Mouse (Mus musculus) myocyte (in vitro differentiated cells): Measurements from ENCODE around the gene Stat6. TPM values are rescaled to one million over a fixed set of nuclear protein-coding genes. Genes with fewer than 3 reads are reported as not detected.
A peak's percentile ranks its signal among the peaks of the same experiment; 100 is the strongest.

Experiments used
- H3K27me3 ChIP-seq: one replicate; pipeline ENCODE4 v1.6.1; 2011; ENCODE audit not compliant: control insufficient read depth, insufficient read depth, insufficient read length
- H3K36me3 ChIP-seq: one replicate; pipeline ENCODE4 v1.6.1; 2011; ENCODE audit not compliant: control insufficient read depth, insufficient read depth
- H3K4me2 ChIP-seq: one replicate; pipeline ENCODE4 v1.6.1; 2011; ENCODE audit warnings: low read depth, control low read depth
- H3K4me3 ChIP-seq: one replicate; pipeline ENCODE4 v1.5.1; 2011; ENCODE audit warnings: mild to moderate bottlenecking, control low read depth, moderate library complexity
- H3K79me2 ChIP-seq: one replicate; pipeline ENCODE4 v1.6.1; 2011; ENCODE audit not compliant: control insufficient read depth, insufficient read depth
- H3ac ChIP-seq: one replicate; pipeline ENCODE4 v1.6.1; 2011; ENCODE audit not compliant: control insufficient read depth, insufficient read length
- CEBPB ChIP-seq: IDR thresholded peaks from 2 replicates; pipeline ENCODE4 v1.6.1; 2011; ENCODE audit warnings: mild to moderate bottlenecking, moderate library complexity; ENCODE audit not compliant: poor library complexity, insufficient read depth, severe bottlenecking
- E2F4 ChIP-seq: IDR thresholded peaks from one replicate; pipeline ENCODE4 v1.6.1; 2011; ENCODE audit warnings: mild to moderate bottlenecking, control low read depth, moderate library complexity; ENCODE audit not compliant: insufficient read depth
- MAX ChIP-seq: IDR thresholded peaks from one replicate; pipeline ENCODE4 v1.6.1; 2011; ENCODE audit warnings: low read depth, mild to moderate bottlenecking, control low read depth
- MYOD1 ChIP-seq, 3 experiments: IDR thresholded peaks; one replicate each; pipeline ENCODE4 v1.6.1; 2011; ENCODE audit warnings: control low read depth in 2 of 3, low read depth in 2 of 3, mild to moderate bottlenecking in 2 of 3, moderate library complexity in 1 of 3; ENCODE audit not compliant: insufficient read length in 2 of 3, control insufficient read depth in 1 of 3
- MYOG ChIP-seq, 3 experiments: IDR thresholded peaks; one replicate each; pipeline ENCODE4 v1.6.1; 2011; ENCODE audit warnings: control low read depth in 2 of 3, low read depth in 2 of 3, mild to moderate bottlenecking in 2 of 3; ENCODE audit not compliant: insufficient read length in 2 of 3, control insufficient read depth in 1 of 3, insufficient read depth in 1 of 3
- POLR2A ChIP-seq: IDR thresholded peaks from one replicate; pipeline ENCODE4 v1.6.1; 2011; ENCODE audit warnings: low read depth, mild to moderate bottlenecking, control low read depth, moderate library complexity; ENCODE audit not compliant: insufficient read length
- POLR2AphosphoS2 ChIP-seq: IDR thresholded peaks from one replicate; pipeline ENCODE4 v1.6.1; 2011; ENCODE audit warnings: low read depth, control low read depth; ENCODE audit not compliant: insufficient read length
- REST ChIP-seq: IDR thresholded peaks from one replicate; pipeline ENCODE4 v1.6.1; 2011; ENCODE audit warnings: mild to moderate bottlenecking, control low read depth, moderate library complexity; ENCODE audit not compliant: insufficient read depth, insufficient read length
- SRF ChIP-seq: IDR thresholded peaks from one replicate; pipeline ENCODE4 v1.6.1; 2011; ENCODE audit warnings: low read depth; ENCODE audit not compliant: control insufficient read depth, insufficient read length
- TCF12 ChIP-seq: IDR thresholded peaks from one replicate; pipeline ENCODE4 v1.6.1; 2011; ENCODE audit warnings: mild to moderate bottlenecking, control low read depth; ENCODE audit not compliant: poor library complexity, insufficient read depth, severe bottlenecking
- TCF3 ChIP-seq: IDR thresholded peaks from one replicate; pipeline ENCODE4 v1.6.1; 2011; ENCODE audit warnings: low read depth, control low read depth; ENCODE audit not compliant: insufficient read length
- USF1 ChIP-seq: IDR thresholded peaks from one replicate; pipeline ENCODE4 v1.6.1; 2011; ENCODE audit warnings: low read depth, mild to moderate bottlenecking, control low read depth, moderate library complexity
- polyA plus RNA-seq: library from polyadenylated mRNA; unstranded; fragments of >200 nt; fragmentation: generic; extraction: Trizol; gene quantifications from one replicate; pipeline ENCODE4 v1.2.1, GENCODE M21; 2012; ENCODE audit warnings: missing spikeins

Stat6 gene
- polyA plus RNA-seq, 1 experiment, result 0.26 TPM

DNA sequence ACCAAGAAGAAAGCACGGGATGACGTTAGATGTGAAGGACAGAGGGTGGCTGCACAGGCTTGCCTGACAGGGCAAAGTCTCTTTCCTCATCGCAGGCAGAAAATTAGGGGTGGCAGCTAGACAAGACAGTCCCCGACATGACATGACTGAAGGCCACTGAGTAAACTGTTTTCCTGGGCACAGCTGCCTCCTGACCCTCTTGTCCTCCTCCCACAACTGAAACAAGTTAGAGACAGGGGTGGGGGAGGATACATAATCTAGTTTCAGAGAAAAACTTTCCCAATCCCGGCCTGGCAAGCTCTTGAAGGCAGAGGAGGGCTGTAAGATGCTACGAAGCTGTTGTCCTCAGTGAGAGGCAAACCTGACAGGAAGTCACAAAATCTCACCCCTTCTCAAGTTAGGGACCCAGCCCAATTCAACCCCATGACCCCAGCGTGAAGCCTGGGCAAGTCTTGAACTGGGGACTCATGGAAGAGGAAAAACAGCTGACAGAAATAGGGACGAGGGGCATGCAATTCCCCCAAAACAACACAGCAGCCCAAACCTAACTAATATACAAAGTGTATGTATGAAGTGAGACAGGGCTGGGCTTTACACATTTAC, 23.6 kb upstream of the Stat6 start:
- Histone ChIP-seq H3K27me3 (no peaks in the 10 kb centered on the region), H3K79me2 (peaks cover 57% of the 10 kb centered on the region), H3K4me2 (peak overlapping the region; percentile 94), H3ac (peak overlapping the region; percentile 3), H3K4me3 (peak overlapping the region; percentile 85), H3K36me3 (no peaks in the 10 kb centered on the region)
- no peak for TF ChIP-seq USF1
- TF ChIP-seq SRF, result no peak
- no peak for TF ChIP-seq TCF12
- no peak for TF ChIP-seq MYOG (IDR thresholded peaks at IDR 0.05; ENCODE audit: control insufficient read depth in 1 of 3, insufficient read depth in 1 of 3, insufficient read length in 2 of 3, low read depth in 2 of 3)
- no peak for TF ChIP-seq E2F4
- no peak for TF ChIP-seq CEBPB
- TF ChIP-seq POLR2AphosphoS2, result no peak
- TF ChIP-seq POLR2A, result no peak
- no peak for TF ChIP-seq TCF3
- no peak for TF ChIP-seq REST
- no peak for TF ChIP-seq MAX
- no peak for TF ChIP-seq MYOD1 (IDR thresholded peaks at IDR 0.05; ENCODE audit: control insufficient read depth in 1 of 3, insufficient read length in 2 of 3, low read depth in 2 of 3)

DNA sequence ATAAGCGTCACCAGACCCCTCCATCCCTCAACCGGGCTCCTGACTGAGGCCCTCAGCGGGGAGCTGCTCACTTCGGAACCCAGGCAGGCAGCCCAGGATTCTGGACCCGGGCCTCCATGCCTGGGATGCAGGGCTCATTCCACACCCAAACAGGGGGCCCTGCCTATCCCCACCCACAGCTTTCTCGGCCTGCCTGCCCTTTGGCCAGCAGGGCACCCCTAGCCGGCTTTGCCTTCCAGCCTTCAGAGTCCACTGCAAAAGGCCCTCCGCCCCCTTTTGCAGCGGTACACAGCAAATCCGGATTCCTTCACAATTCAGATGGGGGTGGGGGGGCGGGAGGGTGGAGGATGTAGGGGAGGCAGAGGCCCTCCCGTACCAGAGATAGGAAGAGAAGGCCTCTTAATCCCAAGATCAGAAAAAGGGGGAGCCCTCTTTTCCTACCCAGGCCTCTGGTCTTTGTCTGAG, 22.8 kb upstream of the Stat6 start:
- Histone ChIP-seq H3K4me2 (peak overlapping the region; percentile 94), H3K79me2 (peaks cover 49% of the 10 kb centered on the region), H3K4me3 (peak overlapping the region; percentile 85), H3K27me3 (no peaks in the 10 kb centered on the region), H3K36me3 (no peaks in the 10 kb centered on the region), H3ac (peak overlapping the region; percentile 3)
- TF ChIP-seq POLR2A (peak; percentile 25), SRF (no peak)

DNA sequence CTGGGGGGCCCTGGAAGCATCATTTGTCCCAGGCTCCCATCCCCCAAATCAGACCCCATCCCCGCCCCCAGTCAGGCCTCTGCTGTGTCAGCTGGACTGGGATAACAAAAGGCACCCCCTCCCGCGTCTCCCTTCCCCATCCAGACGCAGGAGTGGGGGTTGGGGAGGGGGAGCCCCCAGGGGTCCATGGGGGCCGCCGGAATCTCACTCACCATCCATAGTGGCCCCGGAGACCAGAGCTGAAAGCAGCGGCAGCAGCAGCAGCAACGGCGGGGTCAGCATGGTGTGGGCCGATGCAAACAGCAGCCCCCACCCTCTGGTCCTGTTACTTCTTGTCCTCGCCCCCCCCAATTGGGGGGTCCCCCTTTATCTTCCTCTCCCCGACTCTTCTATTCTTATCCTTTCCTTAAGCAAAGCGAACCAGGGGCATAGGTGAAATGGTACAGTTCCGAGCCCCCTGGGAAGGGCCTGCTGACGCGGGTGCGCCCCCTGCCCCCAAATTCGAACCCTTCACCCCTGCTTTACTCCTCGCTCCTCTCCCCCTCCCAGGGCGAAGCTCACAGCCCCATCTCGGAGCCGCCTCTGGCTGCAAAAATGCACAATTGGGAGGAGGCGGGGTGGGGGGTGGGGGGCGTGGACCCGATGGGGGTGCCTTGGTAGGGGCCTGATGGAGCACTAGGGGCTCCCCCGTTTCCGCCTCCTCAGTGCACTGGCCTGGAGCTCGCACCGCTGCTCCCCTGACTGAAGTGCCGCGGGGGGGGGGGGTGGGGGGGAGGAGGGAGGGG, 22.2 kb upstream of the Stat6 start, which contains the start of gene Lrp1:
Lrp1 (minus strand) TSS at position 743 of the 785 bp plus-strand sequence.
- peak within 1 kb of the TSS; percentile 94 for H3K4me2 ChIP-seq
- peak within 1 kb of the TSS; percentile 3 for H3ac ChIP-seq
- H3K27me3 ChIP-seq, result no peaks in the 10 kb centered on the region
- peak within 1 kb of the TSS; percentile 85 for H3K4me3 ChIP-seq
- peak; percentile 51 for TF ChIP-seq POLR2A
- TF ChIP-seq TCF3, result no peak
- peaks cover 43% of the 10 kb centered on the region for H3K79me2 ChIP-seq
- no peaks in the 10 kb centered on the region for H3K36me3 ChIP-seq

DNA sequence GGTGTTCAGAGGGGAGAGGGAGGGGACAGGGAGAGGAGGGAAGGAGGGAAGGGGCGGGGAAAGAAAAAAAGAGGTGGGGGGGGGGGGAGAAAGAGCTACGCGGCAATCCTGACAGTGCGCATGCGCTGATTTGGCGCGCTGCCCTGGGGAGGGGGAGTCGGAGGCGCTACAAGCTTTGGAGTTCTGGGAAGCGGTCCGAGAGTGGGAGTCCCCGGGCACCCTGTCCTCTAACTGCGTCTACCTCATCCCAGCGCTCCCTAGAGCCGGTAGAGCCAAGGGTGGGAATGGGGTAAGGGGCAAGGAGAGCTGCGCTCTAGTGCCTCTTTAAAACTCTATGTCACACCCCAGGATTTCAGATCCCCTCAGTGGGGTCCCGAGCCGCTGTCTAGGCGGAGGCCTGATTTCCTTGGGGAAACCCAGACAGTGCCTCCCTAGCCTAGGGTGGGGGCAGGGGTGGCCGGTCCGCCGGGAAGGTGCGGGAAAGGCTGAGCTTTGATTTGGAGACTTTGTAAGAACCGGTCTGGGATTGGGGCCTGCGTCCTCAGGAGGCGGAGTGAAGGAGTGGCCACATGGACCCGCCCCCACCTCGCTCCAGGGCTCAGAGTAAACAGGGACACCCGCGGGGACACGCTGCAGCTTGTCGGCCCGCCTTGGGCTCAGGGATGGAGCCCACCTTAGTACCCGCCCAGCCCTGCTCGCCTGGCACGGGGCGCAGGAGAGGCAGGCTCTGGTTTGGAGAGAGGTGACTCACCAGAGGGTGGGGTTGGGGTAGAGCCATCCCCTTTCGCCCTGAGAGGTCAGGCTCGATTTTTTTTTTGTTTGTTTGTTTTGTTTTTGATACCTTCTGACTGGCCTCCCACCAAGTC, 21.4 kb upstream of the Stat6 start:
- H3K4me2 ChIP-seq, result peak overlapping the region; percentile 83
- peaks cover 42% of the 10 kb centered on the region for H3K79me2 ChIP-seq
- H3ac ChIP-seq, result peak overlapping the region; percentile 3
- H3K36me3 ChIP-seq, result no peaks in the 10 kb centered on the region
- H3K27me3 ChIP-seq, result no peaks in the 10 kb centered on the region
- H3K4me3 ChIP-seq, result peak overlapping the region; percentile 85
- TF ChIP-seq MAX, result peak; percentile 32
- TF ChIP-seq CEBPB, result no peak
- TF ChIP-seq TCF3, result no peak
- TF ChIP-seq SRF, result no peak
- TF ChIP-seq E2F4, result no peak
- peak; percentile 18 for TF ChIP-seq USF1
- TF ChIP-seq TCF12, result no peak
- no peak for TF ChIP-seq MYOD1 (IDR thresholded peaks at IDR 0.05; ENCODE audit: control insufficient read depth in 1 of 3, insufficient read length in 2 of 3, low read depth in 2 of 3)
- no peak for TF ChIP-seq MYOG (IDR thresholded peaks at IDR 0.05; ENCODE audit: control insufficient read depth in 1 of 3, insufficient read depth in 1 of 3, insufficient read length in 2 of 3, low read depth in 2 of 3)
- TF ChIP-seq REST, result no peak
- peak; percentile 82 for TF ChIP-seq POLR2A
- TF ChIP-seq POLR2AphosphoS2, result peak; percentile 83

DNA sequence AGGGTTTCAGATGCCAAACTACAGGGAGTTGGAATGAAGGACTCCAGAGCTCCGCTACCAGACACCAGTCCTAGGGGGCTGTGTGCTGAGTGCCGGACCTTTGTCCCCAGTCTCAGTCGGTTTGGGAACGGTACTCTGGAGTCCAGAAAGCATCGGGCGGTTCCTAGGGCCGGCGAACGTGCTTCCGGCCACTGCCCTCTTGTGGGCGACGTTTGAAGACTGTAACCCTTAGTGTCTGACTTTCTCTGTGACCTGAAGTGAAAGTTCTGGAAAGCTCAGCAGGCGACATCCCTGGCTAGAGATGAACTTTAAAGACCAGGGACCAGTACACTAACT, 20.8 kb upstream of the Stat6 start:
- H3K27me3 ChIP-seq, result no peaks in the 10 kb centered on the region
- peak overlapping the region; percentile 3 for H3ac ChIP-seq
- H3K4me2 ChIP-seq, result peak overlapping the region; percentile 83
- TF ChIP-seq POLR2A (no peak), CEBPB (no peak), TCF3 (no peak)
- H3K79me2 ChIP-seq, result peaks cover 38% of the 10 kb centered on the region
- H3K4me3 ChIP-seq, result peak overlapping the region; percentile 85
- H3K36me3 ChIP-seq, result no peaks in the 10 kb centered on the region
